Mouse (Mus musculus): ENCODE results near the gene Rhob.
A peak's percentile ranks its signal among the peaks of the same experiment; 100 is the strongest.

Gene Rhob

GRCm38 (mm10) chr12:8499871-8500596, at the start of gene Rhob:
Rhob (minus strand) TSS chr12:8500009.
- DNase-seq (ENCODE audit: low spot score in 2 of 2): peak; percentile 98 to 99

GRCm38 (mm10) chr12:8547357-8547756, 47.5 kb upstream of the Rhob start:
- DNase-seq (ENCODE audit: low spot score in 2 of 2): peak; percentile 36 to 73

GRCm38 (mm10) chr12:8546801-8547200, 47.0 kb upstream of the Rhob start:
- DNase-seq (ENCODE audit: low spot score in 2 of 2): no peak

GRCm38 (mm10) chr12:8545066-8545610, 45.3 kb upstream of the Rhob start:
- peak; percentile 18 to 31 for DNase-seq (ENCODE audit: low spot score in 2 of 2)

GRCm38 (mm10) chr12:8542371-8542770, 42.6 kb upstream of the Rhob start:
- DNase-seq (ENCODE audit: low spot score in 2 of 2): no peak

GRCm38 (mm10) chr12:8539471-8539870, 39.7 kb upstream of the Rhob start:
- DNase-seq (ENCODE audit: low spot score in 2 of 2): no peak

- DNase-seq (ENCODE audit: low spot score in 2 of 2): no peak
Measured at GRCm38 (mm10) chr12:8537291-8537690, 37.5 kb upstream of the Rhob start.

- DNase-seq (ENCODE audit: low spot score in 2 of 2): no peak
Measured at GRCm38 (mm10) chr12:8536221-8536965, 36.6 kb upstream of the Rhob start.

GRCm38 (mm10) chr12:8535596-8535995, 35.8 kb upstream of the Rhob start:
- DNase-seq (ENCODE audit: low spot score in 2 of 2): no peak

- no peak for DNase-seq (ENCODE audit: low spot score in 2 of 2)
Measured at GRCm38 (mm10) chr12:8534915-8535314, 35.1 kb upstream of the Rhob start.

- no peak for DNase-seq (ENCODE audit: low spot score in 2 of 2)
Measured at GRCm38 (mm10) chr12:8527770-8528169, 28.0 kb upstream of the Rhob start.

GRCm38 (mm10) chr12:8527175-8527574, 27.4 kb upstream of the Rhob start:
- no peak for DNase-seq (ENCODE audit: low spot score in 2 of 2)

- DNase-seq (ENCODE audit: low spot score in 2 of 2): no peak
Measured at GRCm38 (mm10) chr12:8524062-8524461, 24.3 kb upstream of the Rhob start.

- no peak for DNase-seq (ENCODE audit: low spot score in 2 of 2)
Measured at GRCm38 (mm10) chr12:8522711-8523110, 22.9 kb upstream of the Rhob start.

GRCm38 (mm10) chr12:8521375-8522047, 21.7 kb upstream of the Rhob start:
- DNase-seq (ENCODE audit: low spot score in 2 of 2): peak; percentile 46 to 64

GRCm38 (mm10) chr12:8519431-8520160, 19.8 kb upstream of the Rhob start:
- peak in 1 of 2 experiments; percentile 26 for DNase-seq (ENCODE audit: low spot score in 2 of 2)

- no peak for DNase-seq (ENCODE audit: low spot score in 2 of 2)
Measured at GRCm38 (mm10) chr12:8511037-8511882, 11.5 kb upstream of the Rhob start.

GRCm38 (mm10) chr12:8510317-8510988, 10.6 kb upstream of the Rhob start:
- DNase-seq (ENCODE audit: low spot score in 2 of 2): no peak

- no peak for DNase-seq (ENCODE audit: low spot score in 2 of 2)
Measured at GRCm38 (mm10) chr12:8509693-8510092, 9.9 kb upstream of the Rhob start.

Data from left cerebral cortex, adult 9 months (tissue).